Mouse (Mus musculus): ENCODE results near the gene Cdk10.
A peak's percentile ranks its signal among the peaks of the same experiment; 100 is the strongest.
"Not testable (repeated sequence)": the region's sequence is repeated elsewhere in the genome, so short reads cannot be mapped to it uniquely, and the experiment has no call there.

Cdk10 gene

DNA sequence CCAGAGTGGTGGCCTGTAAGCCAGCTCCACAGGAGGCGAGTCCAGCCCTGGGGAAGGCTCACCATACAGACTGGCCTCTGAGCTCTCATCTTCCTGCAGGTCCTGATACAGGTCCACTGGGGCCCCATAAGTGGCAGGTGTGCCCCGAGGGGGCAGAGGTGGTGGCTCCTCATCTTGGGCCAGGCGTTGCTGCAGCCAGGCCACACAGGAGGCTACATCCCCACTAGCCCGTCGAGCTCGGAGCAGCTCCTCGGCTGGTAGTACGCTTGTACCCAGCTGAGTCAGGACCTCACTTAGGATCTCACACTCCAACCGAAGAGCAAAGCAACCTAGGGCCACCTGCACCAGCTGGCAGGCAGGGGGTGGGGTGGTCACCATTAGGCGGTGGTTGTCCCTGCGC lies 9.1 kb downstream of the Cdk10 start:
- no peak for DNase-seq

GRCm38 (mm10) chr8:123234918-123235519 lies 10.4 kb downstream of the Cdk10 start:
- DNase-seq: peak; percentile 42

GRCm38 (mm10) chr8:123235520-123236497 lies 11.2 kb downstream of the Cdk10 start, which contains the start of gene Spata2l:
Spata2l (minus strand) TSS chr8:123236233.
- peak; percentile 68 for DNase-seq

- no peak for DNase-seq
These were observed 14.8 kb downstream of the Cdk10 start for GRCm38 (mm10) chr8:123239398-123239797.

DNA sequence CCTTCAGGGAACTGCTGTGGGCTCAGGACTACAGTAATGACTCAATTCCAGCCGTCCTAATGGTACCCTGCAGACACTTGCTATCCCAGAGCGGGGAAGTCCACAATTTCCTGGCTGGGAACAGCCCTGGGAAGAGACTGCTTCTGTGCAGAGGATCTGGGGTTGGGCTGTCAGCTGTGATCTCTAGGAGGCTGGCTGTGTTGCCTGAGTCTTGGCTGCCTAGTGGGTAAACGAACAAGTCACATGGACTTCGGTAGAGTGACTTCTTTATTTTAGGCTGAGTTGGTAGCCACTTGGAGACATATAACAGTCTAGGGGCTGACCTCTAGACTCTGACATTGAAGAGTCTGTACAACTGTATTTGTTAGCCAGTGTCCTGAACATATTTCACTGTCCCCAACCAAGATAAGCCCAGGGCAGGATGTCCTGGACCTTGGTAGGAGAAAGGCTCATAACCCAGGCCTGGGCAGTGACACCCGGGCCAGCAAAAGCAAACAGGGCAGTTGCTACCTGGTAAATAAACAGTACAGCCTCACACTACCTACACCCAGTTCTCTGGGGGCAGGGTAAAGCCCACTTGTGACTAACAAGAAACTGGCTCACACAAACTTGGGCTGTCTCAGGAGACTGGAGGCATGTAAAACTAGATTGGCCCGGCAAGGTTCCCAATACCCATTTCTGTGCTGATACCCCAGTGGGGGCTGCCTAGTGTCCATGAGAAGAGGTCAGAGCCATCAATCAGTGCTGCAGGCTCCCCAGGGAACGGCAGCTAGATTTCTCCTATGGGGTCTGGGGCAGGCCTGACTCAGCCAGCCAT lies 17.7 kb downstream of the Cdk10 start:
- no peak for DNase-seq

GRCm38 (mm10) chr8:123243053-123243452 lies 18.4 kb downstream of the Cdk10 start:
- no peak for DNase-seq

DNA sequence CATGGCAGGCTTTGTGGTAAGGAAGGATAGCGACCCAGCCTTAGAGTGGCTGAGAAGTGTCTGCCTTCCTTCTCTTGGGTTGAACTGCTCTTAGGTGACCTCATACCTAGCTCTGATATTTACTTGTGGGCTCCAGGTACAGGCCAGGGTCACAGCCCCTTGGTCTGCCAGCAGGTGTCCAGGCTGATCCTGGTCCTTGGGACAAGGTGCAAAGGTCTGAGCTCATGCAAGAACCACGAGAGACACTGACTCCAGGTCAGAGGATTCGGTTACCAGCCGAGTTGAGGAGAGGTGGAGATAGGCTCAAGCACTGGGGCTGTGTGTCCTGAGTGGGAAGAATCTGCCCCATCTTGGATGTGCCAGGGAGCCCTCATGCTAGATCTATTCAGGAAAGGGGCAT lies 19.7 kb downstream of the Cdk10 start:
- no peak for DNase-seq

DNA sequence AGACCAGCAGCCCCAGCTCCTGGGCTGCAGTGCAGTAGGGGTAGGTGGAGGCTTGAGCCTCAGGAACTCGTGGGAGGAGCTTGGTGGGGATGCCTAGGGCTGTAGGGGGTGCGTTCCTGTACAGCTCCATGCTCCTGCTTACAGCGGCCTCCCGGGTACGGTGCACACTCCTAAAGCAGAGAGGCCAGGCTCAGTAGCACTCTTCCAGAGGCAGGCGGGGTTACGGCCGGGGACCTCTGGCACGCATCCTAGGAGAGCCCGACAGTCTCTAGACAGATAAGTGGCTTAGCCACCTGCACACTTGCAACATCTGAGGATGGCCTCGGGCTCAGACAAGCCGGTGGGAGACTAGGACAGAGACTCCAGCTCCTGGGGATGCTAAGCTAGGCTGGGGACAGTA lies 20.9 kb downstream of the Cdk10 start:
- no peak for DNase-seq

GRCm38 (mm10) chr8:123247748-123248147 lies 23.1 kb downstream of the Cdk10 start:
- DNase-seq: no peak

GRCm38 (mm10) chr8:123248596-123248995 lies 24.0 kb downstream of the Cdk10 start:
- no peak for DNase-seq

DNA sequence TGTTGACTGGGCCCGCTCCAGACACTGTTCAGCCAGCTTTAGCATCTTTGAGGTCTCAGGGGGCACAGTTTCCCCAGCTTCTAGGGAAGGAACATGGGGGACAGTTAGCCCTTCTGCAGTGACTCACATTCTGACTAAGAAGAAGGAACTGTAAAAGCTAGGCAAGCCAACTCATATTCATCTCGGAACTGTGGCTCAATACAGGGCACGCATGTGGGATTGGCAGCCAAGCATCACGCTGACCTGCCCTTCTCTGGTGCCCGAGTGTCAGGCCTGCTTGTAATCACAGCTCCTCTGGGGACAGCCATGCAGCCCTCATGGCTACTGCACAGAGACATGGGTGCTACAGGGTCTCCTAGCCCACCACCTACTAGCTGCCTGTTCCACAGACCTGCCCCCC lies 26.3 kb downstream of the Cdk10 start:
- no peak for DNase-seq

DNA sequence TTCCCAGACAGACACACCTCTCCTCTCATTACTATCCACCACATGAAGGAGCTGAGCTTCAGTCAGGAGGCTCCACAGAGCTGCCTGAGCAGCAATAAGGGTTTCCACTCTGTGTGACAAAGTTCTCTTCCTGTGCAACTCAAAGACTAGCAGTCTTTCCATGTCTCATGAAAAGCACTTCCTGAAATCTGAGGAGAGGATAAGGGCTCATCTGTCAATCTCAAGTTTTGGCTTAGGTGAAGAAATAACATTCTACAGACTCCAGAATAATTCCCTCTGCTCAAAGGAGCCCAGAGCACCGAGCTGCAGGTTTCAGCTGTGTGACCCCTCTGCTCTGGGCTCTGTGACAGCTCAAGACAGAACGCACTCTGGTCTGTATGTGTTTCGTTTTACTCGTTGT lies 28.3 kb downstream of the Cdk10 start:
- no peak for DNase-seq

DNA sequence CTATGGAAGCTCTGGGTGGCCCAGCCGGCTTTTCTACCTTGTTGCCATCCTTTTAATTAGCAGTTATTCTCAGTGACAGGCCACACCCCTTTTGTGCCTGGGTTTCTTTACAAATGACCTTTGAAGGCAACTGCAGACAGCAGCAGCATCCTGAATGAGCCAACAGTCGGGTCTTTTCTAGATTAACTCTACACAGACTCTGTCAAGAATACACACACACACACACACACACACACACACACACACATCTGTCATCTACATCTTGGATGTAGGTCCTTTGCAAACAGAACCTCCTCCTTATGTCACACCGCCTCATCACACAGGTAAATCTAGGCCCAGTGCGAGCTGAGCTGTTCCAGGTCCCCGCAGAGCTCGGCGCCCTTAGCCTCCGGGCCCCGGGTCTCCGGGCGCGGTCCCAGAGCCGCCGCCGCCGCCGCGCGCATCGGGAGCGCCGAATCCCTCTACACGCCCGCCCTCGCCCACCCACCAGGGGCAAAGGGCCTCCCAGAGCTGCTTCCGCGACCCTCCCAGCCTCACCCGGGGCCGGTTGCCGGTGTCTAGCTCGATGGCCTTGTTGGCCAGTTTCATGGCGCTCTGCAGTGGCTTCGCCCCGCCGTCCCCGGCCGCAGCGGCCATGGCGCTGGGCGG lies 28.9 kb downstream of the Cdk10 start:
- DNase-seq: no peak

- peak; percentile 85 for DNase-seq
These were observed 29.6 kb downstream of the Cdk10 start, which contains the start of the genes Zfp276 and Vps9d1 for GRCm38 (mm10) chr8:123254099-123254885. Zfp276 (plus strand) TSS chr8:123254195. Vps9d1 (minus strand) TSS chr8:123254348.

- DNase-seq: no peak
These were observed 30.5 kb downstream of the Cdk10 start for GRCm38 (mm10) chr8:123255170-123255569.

GRCm38 (mm10) chr8:123257114-123257513 lies 32.5 kb downstream of the Cdk10 start:
- no peak for DNase-seq

- not testable (repeated sequence) for DNase-seq
These were observed 33.0 kb downstream of the Cdk10 start for GRCm38 (mm10) chr8:123257593-123257992.

DNA sequence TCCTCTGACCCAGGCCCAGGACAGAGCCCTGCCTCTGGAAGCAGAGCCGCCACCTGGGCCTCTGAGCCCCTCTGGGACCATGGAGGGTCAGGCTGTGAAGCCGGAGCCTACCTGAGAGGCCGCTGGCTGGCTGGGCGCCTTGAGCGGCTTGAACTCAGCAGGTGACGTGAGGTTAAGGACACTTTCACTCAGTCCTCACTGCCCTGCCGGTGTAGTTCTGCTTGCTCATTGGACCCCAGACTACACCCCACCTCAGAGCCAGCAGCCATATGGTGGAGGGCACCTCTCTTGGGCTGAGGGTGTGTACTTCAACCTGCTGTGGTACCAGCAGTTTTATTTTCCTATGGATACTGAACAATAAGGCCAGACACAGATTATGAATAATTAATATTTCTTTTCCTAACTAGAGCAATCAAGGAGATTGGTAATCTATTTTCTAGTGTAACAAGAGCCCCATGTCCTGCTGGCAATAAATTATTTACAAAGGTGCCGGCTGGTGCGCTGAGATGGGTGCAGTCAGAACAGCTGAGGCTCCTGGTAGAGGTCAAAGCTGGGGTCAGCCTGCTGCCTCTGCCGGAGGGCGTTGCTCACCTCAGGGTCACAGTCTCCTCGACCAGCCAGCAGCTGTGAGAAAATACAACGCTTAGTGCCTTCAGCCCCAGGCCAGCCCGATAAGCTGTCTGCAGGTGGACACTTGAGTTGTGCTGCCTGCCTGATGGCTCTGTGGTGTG lies 43.4 kb downstream of the Cdk10 start:
- no peak for DNase-seq

DNA sequence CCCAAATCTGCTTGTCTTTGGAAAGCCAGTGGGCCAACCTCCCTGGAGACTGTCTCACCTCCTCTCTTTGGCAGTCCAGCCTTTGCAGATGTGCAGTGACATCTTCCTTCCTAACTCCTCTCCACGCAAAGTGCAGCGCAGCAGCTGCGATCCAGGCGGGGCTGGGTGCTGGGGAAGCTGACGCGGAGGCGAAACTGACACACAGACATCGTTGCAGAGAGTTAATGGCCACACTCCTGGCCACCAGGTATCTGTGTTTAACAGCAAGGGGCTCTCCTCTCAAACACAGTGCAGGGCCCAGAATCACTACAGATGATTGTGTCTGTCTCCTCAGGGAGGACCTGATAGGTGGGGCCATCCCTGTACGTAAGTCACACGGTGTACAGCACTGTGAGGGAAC lies 46.5 kb downstream of the Cdk10 start:
- no peak for DNase-seq

DNA sequence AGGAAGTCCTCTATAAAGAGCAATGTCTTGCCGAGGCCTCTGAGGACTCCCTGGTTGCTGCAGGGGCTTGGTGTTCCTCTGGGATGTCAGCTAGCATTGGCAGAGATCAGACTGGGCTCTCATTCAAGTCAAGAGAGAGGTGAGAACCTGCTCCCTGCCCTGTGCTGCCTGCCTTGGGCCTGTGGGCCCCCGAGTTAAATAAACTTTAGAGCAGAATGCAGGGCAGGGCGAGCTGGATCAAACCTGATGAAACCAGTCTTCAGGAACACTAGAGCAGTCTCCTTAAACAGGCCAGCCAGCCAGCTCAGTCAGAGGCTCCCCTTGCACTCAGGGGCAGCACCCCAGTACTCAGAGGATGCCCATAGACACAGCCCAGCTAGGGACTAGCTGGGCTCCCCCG lies 47.3 kb downstream of the Cdk10 start:
- no peak for DNase-seq

DNA sequence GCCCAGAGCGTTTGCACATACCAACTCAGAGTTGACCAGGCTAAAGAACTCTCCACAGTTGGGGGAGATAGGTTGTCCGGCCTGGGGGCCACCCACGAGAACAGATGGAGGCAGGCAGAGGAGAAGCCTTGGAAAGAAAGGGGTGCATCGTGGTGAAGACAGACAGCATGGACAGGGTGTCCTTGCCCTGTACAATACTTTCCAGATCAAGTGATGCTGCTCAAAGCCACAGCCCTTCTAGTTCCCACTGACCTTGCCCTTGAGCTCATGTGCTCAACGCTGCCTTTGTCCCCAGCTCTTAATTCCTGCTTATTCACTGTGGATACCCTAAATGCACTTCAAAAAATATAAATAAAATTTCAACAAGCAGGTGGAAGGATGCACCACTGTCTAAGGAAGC lies 49.8 kb downstream of the Cdk10 start:
- no peak for DNase-seq

Data from right cerebral cortex, postnatal 4 days (tissue).